Mouse (Mus musculus) midbrain, embryonic 16.5 days (tissue): ENCODE data around the gene Gm44965. TPM values are rescaled to one million over a fixed set of nuclear protein-coding genes. Genes with fewer than 3 reads are reported as not detected.

Experiments
- ATAC-seq: fragments of 200-750 bp; cut with Nextera tagmentation; 2 replicates; pipeline ENCODE4 v1.8.0; 2017; ENCODE audit warnings: moderate TSS enrichment
- H3K27ac ChIP-seq: fragments of 300-500 bp; sonication (generic); 2 replicates; pipeline ENCODE4 v1.5.1; 2014; ENCODE audit warnings: mild to moderate bottlenecking, low read length, mixed read lengths
- H3K27me3 ChIP-seq: fragments of 300-500 bp; sonication (generic); 2 replicates; pipeline ENCODE4 v1.6.1; 2014; ENCODE audit warnings: low read depth, low read length, mixed read lengths; ENCODE audit not compliant: control insufficient read depth, insufficient read depth
- H3K36me3 ChIP-seq: fragments of 300-500 bp; sonication (generic); 2 replicates; pipeline ENCODE4 v1.6.1; 2014; ENCODE audit warnings: mild to moderate bottlenecking, low read length, moderate library complexity, mixed read lengths; ENCODE audit not compliant: control insufficient read depth, insufficient read depth
- H3K4me1 ChIP-seq: fragments of 300-500 bp; sonication (generic); 2 replicates; pipeline ENCODE4 v1.6.1; 2014; ENCODE audit warnings: mild to moderate bottlenecking, low read length, mixed read lengths; ENCODE audit not compliant: control insufficient read depth, insufficient read depth
- H3K4me2 ChIP-seq: fragments of 300-500 bp; sonication (generic); 2 replicates; pipeline ENCODE4 v1.6.1; 2014; ENCODE audit warnings: mild to moderate bottlenecking, low read length, mixed read lengths
- H3K4me3 ChIP-seq: fragments of 300-500 bp; sonication (generic); 2 replicates; pipeline ENCODE4 v1.5.1; 2014; ENCODE audit warnings: low read depth, mild to moderate bottlenecking, low read length, moderate library complexity, mixed read lengths
- H3K9ac ChIP-seq: fragments of 300-500 bp; sonication (generic); 2 replicates; pipeline ENCODE4 v1.6.1; 2014; ENCODE audit warnings: low read depth, low read length, mixed read lengths
- H3K9me3 ChIP-seq: fragments of 300-500 bp; sonication (generic); replicated peaks from 2 replicates; pipeline ENCODE4 v1.6.1; 2014; ENCODE audit warnings: mild to moderate bottlenecking, low read length, mixed read lengths; ENCODE audit not compliant: control insufficient read depth, poor library complexity, severe bottlenecking
- WGBS: fragments of 180-500 bp; shearing (Covaris S2); extraction: QIAGEN DNeasy Blood & Tissue Kit; methylation state at CpG from one replicate; pipeline ENCODE4 v1.1.7; 2014; 5-methylcytosine and 5-hydroxymethylcytosine counted together
- polyA plus RNA-seq: library from polyadenylated mRNA; unstranded; fragments of >200 nt; fragmentation: Nextera tagmentation; extraction: Ambion mirVana; gene quantifications from 2 replicates; pipeline ENCODE4 v1.2.1, GENCODE M21; 2015

The Gm44965 gene
- polyA plus RNA-seq, 1 experiment from 2014 or later = not detected

GRCm38 (mm10) chr6:48664750-48665149 lies 71.0 kb downstream of the Gm44965 start:
- Histone ChIP-seq H3K4me1 (no peaks in the 10 kb centered on the region), H3K9me3 (no peaks in the 10 kb centered on the region), H3K27ac (no peak overlapping the region), H3K27me3 (no peaks in the 10 kb centered on the region), H3K36me3 (no peaks in the 10 kb centered on the region), H3K4me3 (no peak overlapping the region), H3K4me2 (no peak overlapping the region), H3K9ac (no peak overlapping the region)
- WGBS = 83% methylated on average over 4 of the region's 4 CpGs
- ATAC-seq = no peak

- Histone ChIP-seq H3K4me3 (no peak overlapping the region), H3K36me3 (no peaks in the 10 kb centered on the region), H3K27me3 (no peaks in the 10 kb centered on the region), H3K27ac (no peak overlapping the region), H3K9me3 (no peaks in the 10 kb centered on the region), H3K4me1 (no peaks in the 10 kb centered on the region), H3K4me2 (no peak overlapping the region), H3K9ac (no peak overlapping the region)
- no peak for ATAC-seq
- WGBS = 95% methylated on average over 9 of the region's 9 CpGs
Observed at GRCm38 (mm10) chr6:48665471-48665870, 71.7 kb downstream of the Gm44965 start.

GRCm38 (mm10) chr6:48666159-48666586 lies 72.4 kb downstream of the Gm44965 start:
- Histone ChIP-seq H3K27me3 (no peaks in the 10 kb centered on the region), H3K27ac (no peak overlapping the region), H3K4me1 (no peaks in the 10 kb centered on the region), H3K4me3 (no peak overlapping the region), H3K9me3 (no peaks in the 10 kb centered on the region), H3K9ac (no peak overlapping the region), H3K36me3 (no peaks in the 10 kb centered on the region), H3K4me2 (no peak overlapping the region)
- WGBS = 71% methylated on average over 7 of the region's 7 CpGs
- ATAC-seq = no peak

- Histone ChIP-seq H3K4me2 (no peak overlapping the region), H3K4me3 (no peak overlapping the region), H3K36me3 (no peaks in the 10 kb centered on the region), H3K27ac (no peak overlapping the region), H3K9ac (no peak overlapping the region), H3K9me3 (no peaks in the 10 kb centered on the region), H3K27me3 (no peaks in the 10 kb centered on the region), H3K4me1 (no peaks in the 10 kb centered on the region)
- ATAC-seq = no peak
Observed at GRCm38 (mm10) chr6:48668022-48668421, 74.3 kb downstream of the Gm44965 start.

Other genes with a start within 250 kb of the Gm44965 start
- gene Krba1, start 198.4 kb upstream of the Gm44965 start, polyA plus RNA-seq = 28.1 and 30.3 TPM in 2 replicates
- 30.3 and 32.8 TPM in 2 replicates for gene Zfp467, start 148.1 kb upstream of the Gm44965 start, polyA plus RNA-seq
- gene Sspo, start 145.7 kb upstream of the Gm44965 start, polyA plus RNA-seq = 0.51 and 0.62 TPM in 2 replicates
- gene Atp6v0e2, start 56.3 kb upstream of the Gm44965 start, polyA plus RNA-seq = 302 and 362 TPM in 2 replicates
- 27.5 and 27.9 TPM in 2 replicates for gene Lrrc61, start 39.1 kb upstream of the Gm44965 start, polyA plus RNA-seq
- 5.3 and 5.7 TPM in 2 replicates for gene Rarres2, start 21.2 kb upstream of the Gm44965 start, polyA plus RNA-seq
- gene Gm45021, start 4.3 kb upstream of the Gm44965 start, polyA plus RNA-seq = not detected in 2 replicates
- gene Repin1, start 58 bp upstream of the Gm44965 start, polyA plus RNA-seq = 48.2 and 48.8 TPM in 2 replicates
- 14.1 and 16.7 TPM in 2 replicates for gene Zfp775, start 8.1 kb downstream of the Gm44965 start, polyA plus RNA-seq
- gene AI854703, start 32.8 kb downstream of the Gm44965 start, polyA plus RNA-seq = 24.9 and 27.4 TPM in 2 replicates
- gene Gimap8, start 53.3 kb downstream of the Gm44965 start, polyA plus RNA-seq = 0.37 and 0.48 TPM in 2 replicates
- gene Gimap9, start 82.2 kb downstream of the Gm44965 start, polyA plus RNA-seq = 1.6 and 3.1 TPM in 2 replicates
- gene Gimap4, start 90.6 kb downstream of the Gm44965 start, polyA plus RNA-seq = 0.88 and 1.0 TPM in 2 replicates
- gene Gimap6, start 114.3 kb downstream of the Gm44965 start, polyA plus RNA-seq = 6.2 and 7.2 TPM in 2 replicates
- gene Gm28053, start 124.7 kb downstream of the Gm44965 start, polyA plus RNA-seq = 0.62 and 1.2 TPM in 2 replicates
- not detected in 2 replicates for gene Gimap7, start 124.7 kb downstream of the Gm44965 start, polyA plus RNA-seq
- gene Gimap1, start 145.1 kb downstream of the Gm44965 start, polyA plus RNA-seq = 5.2 and 5.4 TPM in 2 replicates
- 1.3 and 1.5 TPM in 2 replicates for gene Gimap5, start 152.3 kb downstream of the Gm44965 start, polyA plus RNA-seq
- not detected in 2 replicates for gene Gimap3, start 176.9 kb downstream of the Gm44965 start, polyA plus RNA-seq
- 17.9 and 19.7 TPM in 2 replicates for gene Tmem176a, start 247.0 kb downstream of the Gm44965 start, polyA plus RNA-seq
- 113 and 127 TPM in 2 replicates for gene Tmem176b, start 247.6 kb downstream of the Gm44965 start, polyA plus RNA-seq